Mouse (Mus musculus) lung, embryonic 16.5 days (tissue): ENCODE measurements around the gene Adgrf5. TPM values are rescaled to one million over a fixed set of nuclear protein-coding genes. Genes with fewer than 3 reads are reported as not detected.

ENCODE experiments used
- ATAC-seq: fragments of 200-750 bp; cut with Nextera tagmentation; 2 replicates; pipeline ENCODE4 v1.8.0; 2017; ENCODE audit warnings: low read depth, mild to moderate bottlenecking, moderate library complexity
- H3K27ac ChIP-seq: fragments of 300-500 bp; sonication (generic); 2 replicates; pipeline ENCODE4 v1.5.1; 2014; ENCODE audit warnings: mild to moderate bottlenecking, control low read depth, low read length
- H3K27me3 ChIP-seq: fragments of 300-500 bp; sonication (generic); 2 replicates; pipeline ENCODE4 v1.6.1; 2014; ENCODE audit warnings: low read depth, low read length, mixed read lengths; ENCODE audit not compliant: control insufficient read depth, insufficient read depth
- H3K36me3 ChIP-seq: fragments of 300-500 bp; sonication (generic); 2 replicates; pipeline ENCODE4 v1.6.1; 2014; ENCODE audit warnings: low read length; ENCODE audit not compliant: control insufficient read depth, insufficient read depth
- H3K4me1 ChIP-seq: fragments of 300-500 bp; sonication (generic); replicated peaks from 2 replicates; pipeline ENCODE4 v1.6.1; 2014; ENCODE audit warnings: low read length, mixed read lengths; ENCODE audit not compliant: control insufficient read depth, insufficient read depth
- H3K4me2 ChIP-seq: fragments of 300-500 bp; sonication (generic); 2 replicates; pipeline ENCODE4 v1.6.1; 2014; ENCODE audit warnings: low read depth, low read length, control low read depth
- H3K4me3 ChIP-seq: fragments of 300-500 bp; sonication (generic); 2 replicates; pipeline ENCODE4 v1.5.1; 2014; ENCODE audit warnings: mild to moderate bottlenecking, low read length, control low read depth
- H3K9ac ChIP-seq: fragments of 300-500 bp; sonication (generic); 2 replicates; pipeline ENCODE4 v1.6.1; 2014; ENCODE audit warnings: low read length, control low read depth
- H3K9me3 ChIP-seq: fragments of 300-500 bp; sonication (generic); 2 replicates; pipeline ENCODE4 v1.6.1; 2016; ENCODE audit warnings: low read length; ENCODE audit not compliant: control insufficient read depth
- WGBS: fragments of 180-500 bp; shearing (Covaris S2); extraction: QIAGEN DNeasy Blood & Tissue Kit; methylation state at CpG from one replicate; pipeline ENCODE4 v1.1.7; 2014; 5-methylcytosine and 5-hydroxymethylcytosine counted together
- polyA plus RNA-seq: library from polyadenylated mRNA; unstranded; fragments of >200 nt; fragmentation: Nextera tagmentation; extraction: Ambion mirVana; gene quantifications from 2 replicates; pipeline ENCODE4 v1.2.1, GENCODE M21; 2015

Adgrf5 gene
- polyA plus RNA-seq, 1 experiment from 2014 or later: 34.5 TPM

DNA sequence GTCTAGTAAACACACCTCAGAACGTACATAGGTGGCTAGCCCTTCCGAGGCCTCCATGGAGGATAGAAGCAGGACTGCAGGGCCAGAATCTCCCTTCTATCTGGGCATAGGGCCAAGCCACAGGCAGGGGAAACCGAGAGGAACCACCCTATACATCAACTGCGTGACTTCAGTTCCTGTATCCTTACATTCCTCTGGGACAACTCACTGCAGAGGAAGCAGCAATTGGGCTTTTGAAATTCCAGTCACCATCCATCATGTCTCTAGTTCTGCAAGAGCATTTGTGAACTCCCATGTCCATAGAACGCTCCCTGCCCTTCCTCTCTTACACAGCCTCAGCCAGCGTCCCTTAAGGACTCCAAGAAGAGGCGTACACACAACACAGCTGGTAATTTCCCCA is 47.3 kb downstream of the Adgrf5 start:
- no peaks in the 10 kb centered on the region for H3K27me3 ChIP-seq
- no peaks in the 10 kb centered on the region for H3K36me3 ChIP-seq
- ATAC-seq: peak; percentile 93
- H3K4me1 ChIP-seq: peaks cover 7% of the 10 kb centered on the region; the same call in 1 of the 2 replicates
- H3K27ac ChIP-seq: peak overlapping the region; percentile 41
- H3K4me2 ChIP-seq: no peak overlapping the region
- H3K9ac ChIP-seq: no peak overlapping the region
- no peak overlapping the region for H3K4me3 ChIP-seq
- WGBS: 25% methylated on average over 7 of the region's 7 CpGs
- no peaks in the 10 kb centered on the region for H3K9me3 ChIP-seq

DNA sequence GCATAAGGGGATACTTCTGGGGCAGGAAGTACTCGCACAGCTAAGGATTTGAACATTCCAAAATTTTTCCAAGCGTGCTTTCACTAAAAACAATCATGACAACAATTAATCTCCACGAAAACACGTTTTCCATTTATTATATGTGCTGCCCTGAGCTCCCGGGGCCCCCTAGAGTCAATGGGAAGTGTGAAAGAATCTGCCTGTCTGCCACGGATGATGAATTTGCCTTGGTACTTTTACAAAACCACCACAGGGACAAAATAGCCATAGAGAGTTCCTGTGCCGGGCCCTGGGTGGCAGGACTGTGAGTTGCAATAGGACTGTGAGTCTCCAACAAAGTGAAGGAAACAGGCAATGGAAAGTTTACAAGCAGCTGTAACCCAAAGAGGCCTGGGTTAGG is 52.9 kb downstream of the Adgrf5 start:
- no peak overlapping the region for H3K9ac ChIP-seq
- H3K36me3 ChIP-seq: no peaks in the 10 kb centered on the region
- H3K4me1 ChIP-seq: no peaks in the 10 kb centered on the region
- WGBS: 43% methylated on average over 7 of the region's 7 CpGs
- H3K4me3 ChIP-seq: no peak overlapping the region
- no peak overlapping the region for H3K4me2 ChIP-seq
- no peaks in the 10 kb centered on the region for H3K27me3 ChIP-seq
- no peaks in the 10 kb centered on the region for H3K9me3 ChIP-seq
- ATAC-seq: no peak
- no peak overlapping the region for H3K27ac ChIP-seq

DNA sequence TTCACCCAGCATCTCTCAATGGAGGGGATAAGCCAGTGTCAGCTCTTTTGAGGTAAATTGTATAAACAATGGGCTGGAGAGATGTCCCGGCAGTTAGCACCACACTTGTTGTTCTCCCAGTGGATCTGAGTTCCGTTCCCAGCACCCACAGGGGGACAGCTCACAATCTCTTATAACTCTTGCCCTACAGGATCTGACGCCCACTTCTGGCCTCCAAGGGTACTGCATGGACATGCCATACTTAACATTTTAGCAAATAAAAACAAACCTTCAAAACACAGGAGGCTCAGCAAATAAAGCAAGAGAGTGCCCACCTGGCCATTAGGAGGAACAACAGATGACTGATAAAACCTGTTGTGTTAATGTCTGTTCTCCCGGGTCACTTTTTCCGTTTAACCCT is 59.0 kb downstream of the Adgrf5 start:
- Histone ChIP-seq H3K4me1 (no peaks in the 10 kb centered on the region), H3K4me3 (no peak overlapping the region), H3K9me3 (no peaks in the 10 kb centered on the region), H3K36me3 (peaks cover 8% of the 10 kb centered on the region; the same call in 1 of the 2 replicates), H3K4me2 (no peak overlapping the region), H3K9ac (no peak overlapping the region), H3K27me3 (no peaks in the 10 kb centered on the region), H3K27ac (no peak overlapping the region)
- 71% methylated on average over 5 of the region's 5 CpGs for WGBS
- ATAC-seq: no peak

DNA sequence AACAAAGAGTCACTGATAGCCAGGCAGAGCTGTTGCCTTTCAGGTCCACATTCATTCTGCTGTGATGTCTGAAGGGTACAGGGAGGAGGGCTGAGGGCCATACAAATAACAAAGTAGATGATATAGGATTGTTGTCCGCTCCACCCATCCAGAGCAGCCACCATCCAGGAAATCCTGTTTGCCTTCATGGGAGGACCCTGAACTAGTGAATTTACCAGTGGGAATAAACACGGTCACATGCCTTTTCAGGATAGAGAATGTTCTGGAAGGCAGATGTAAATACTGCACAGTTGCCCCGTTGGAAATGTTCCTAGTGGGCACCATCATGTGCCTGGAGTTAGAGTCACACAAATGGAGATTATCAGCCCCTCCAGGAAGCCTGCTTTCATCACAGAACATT is 60.1 kb downstream of the Adgrf5 start:
- H3K9me3 ChIP-seq: no peaks in the 10 kb centered on the region
- no peaks in the 10 kb centered on the region for H3K4me1 ChIP-seq
- no peak overlapping the region for H3K4me2 ChIP-seq
- H3K27me3 ChIP-seq: no peaks in the 10 kb centered on the region
- no peak overlapping the region for H3K4me3 ChIP-seq
- peak; percentile 71 for ATAC-seq
- WGBS: 59% methylated on average over 3 of the region's 3 CpGs
- H3K36me3 ChIP-seq: peaks cover 8% of the 10 kb centered on the region; the same call in 1 of the 2 replicates
- H3K27ac ChIP-seq: peak overlapping the region; percentile 21; the same call in 1 of the 2 replicates
- no peak overlapping the region for H3K9ac ChIP-seq

DNA sequence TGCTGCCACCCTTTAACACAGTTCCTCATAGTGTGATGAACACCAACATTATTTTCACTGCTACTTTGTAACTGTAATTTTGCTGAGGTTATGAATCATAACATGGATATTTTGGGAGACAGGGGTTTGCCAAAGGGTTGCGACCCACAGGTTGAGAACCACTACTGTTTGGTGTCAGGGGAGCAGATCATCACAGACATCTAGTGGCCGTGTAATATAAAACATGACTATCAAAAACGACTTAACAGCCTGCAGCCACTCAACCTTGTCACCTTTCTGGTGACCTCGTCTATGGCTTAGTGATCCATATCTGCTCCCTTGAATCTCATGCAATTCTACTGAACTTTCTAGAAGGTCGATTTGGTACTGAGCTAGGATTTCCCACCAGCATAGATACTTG is 63.7 kb downstream of the Adgrf5 start:
- ATAC-seq: no peak
- Histone ChIP-seq H3K4me1 (no peaks in the 10 kb centered on the region), H3K9me3 (no peaks in the 10 kb centered on the region), H3K36me3 (peaks cover 11% of the 10 kb centered on the region; the same call in 1 of the 2 replicates), H3K4me3 (no peak overlapping the region), H3K27me3 (no peaks in the 10 kb centered on the region), H3K9ac (no peak overlapping the region), H3K4me2 (no peak overlapping the region), H3K27ac (no peak overlapping the region)
- WGBS: 55% methylated on average over 5 of the region's 5 CpGs

DNA sequence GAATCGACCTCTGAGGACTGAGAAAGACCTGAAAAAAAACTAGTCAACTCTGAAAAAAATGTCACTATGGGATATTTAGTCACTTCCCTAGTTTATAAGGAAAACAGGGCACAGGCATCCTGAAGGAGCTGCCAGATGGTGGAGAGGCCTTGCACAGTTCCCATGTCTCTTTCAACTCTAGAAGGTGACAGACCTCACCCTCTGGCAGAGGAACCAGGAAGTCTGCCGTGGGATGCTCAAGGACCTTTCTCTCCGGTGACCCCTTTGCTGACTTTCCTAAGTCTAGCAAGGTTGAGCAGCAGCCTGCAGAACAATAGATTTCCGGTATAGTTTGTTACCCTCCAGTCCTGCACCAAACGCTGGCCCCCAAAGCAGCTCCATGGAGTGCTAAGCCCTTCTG is 71.4 kb downstream of the Adgrf5 start:
- Histone ChIP-seq H3K4me1 (no peaks in the 10 kb centered on the region), H3K4me2 (no peak overlapping the region), H3K9ac (no peak overlapping the region), H3K27me3 (no peaks in the 10 kb centered on the region), H3K36me3 (peaks cover 6% of the 10 kb centered on the region), H3K9me3 (no peaks in the 10 kb centered on the region), H3K27ac (no peak overlapping the region), H3K4me3 (no peak overlapping the region)
- WGBS: 33% methylated on average over 5 of the region's 5 CpGs
- ATAC-seq: peak; percentile 51

DNA sequence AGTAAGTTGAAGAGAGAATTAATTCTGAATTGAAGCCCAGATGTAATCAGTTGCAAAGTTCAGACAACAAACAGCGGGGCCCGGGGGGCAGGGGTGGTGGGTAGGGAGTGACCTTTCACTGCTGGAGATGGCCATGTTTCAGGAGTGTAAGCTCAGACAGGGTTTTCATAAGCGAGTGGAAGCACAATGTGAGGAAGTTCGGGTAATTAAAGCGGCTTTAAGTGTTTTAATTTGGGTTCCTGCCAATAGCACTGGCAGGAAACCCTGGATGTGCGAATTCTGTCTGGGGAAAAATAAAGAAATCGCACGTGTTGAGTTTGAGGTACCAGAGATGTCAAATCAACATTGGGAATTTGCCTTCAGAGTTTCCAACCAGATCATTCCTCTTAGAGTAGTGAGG is 74.2 kb downstream of the Adgrf5 start:
- Histone ChIP-seq H3K27ac (no peak overlapping the region), H3K27me3 (no peaks in the 10 kb centered on the region), H3K4me2 (no peak overlapping the region), H3K36me3 (peaks cover 5% of the 10 kb centered on the region; the same call in 1 of the 2 replicates), H3K9me3 (no peaks in the 10 kb centered on the region), H3K9ac (no peak overlapping the region), H3K4me1 (no peaks in the 10 kb centered on the region), H3K4me3 (no peak overlapping the region)
- ATAC-seq: peak; percentile 57; the same call in 1 of the 2 replicates
- WGBS: 70% methylated on average over 8 of the region's 8 CpGs

DNA sequence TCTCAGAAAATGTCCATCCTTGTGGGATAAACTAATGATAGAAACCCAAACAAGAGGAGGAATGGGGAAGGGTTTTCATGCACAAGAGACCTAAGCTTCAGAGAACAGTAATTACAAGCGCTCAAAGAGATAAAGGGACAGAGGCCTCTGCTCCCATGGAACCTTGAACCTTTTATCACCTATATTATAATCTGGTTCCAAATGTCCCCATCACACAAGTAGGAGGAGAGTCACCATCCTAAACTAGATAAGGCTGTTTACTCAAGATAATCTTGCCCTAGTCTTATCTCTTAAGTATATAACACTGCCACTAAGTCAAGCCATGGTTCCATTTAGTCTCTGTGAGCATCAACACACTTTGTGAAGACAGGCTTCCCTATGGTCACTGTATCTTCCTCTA is 91.0 kb downstream of the Adgrf5 start:
- no peaks in the 10 kb centered on the region for H3K9me3 ChIP-seq
- H3K4me2 ChIP-seq: no peak overlapping the region
- no peak for ATAC-seq
- no peak overlapping the region for H3K4me3 ChIP-seq
- H3K9ac ChIP-seq: no peak overlapping the region
- 61% methylated on average over 1 of the region's 1 CpGs for WGBS
- H3K27ac ChIP-seq: no peak overlapping the region
- H3K4me1 ChIP-seq: no peaks in the 10 kb centered on the region
- H3K27me3 ChIP-seq: no peaks in the 10 kb centered on the region
- peaks cover 15% of the 10 kb centered on the region for H3K36me3 ChIP-seq

DNA sequence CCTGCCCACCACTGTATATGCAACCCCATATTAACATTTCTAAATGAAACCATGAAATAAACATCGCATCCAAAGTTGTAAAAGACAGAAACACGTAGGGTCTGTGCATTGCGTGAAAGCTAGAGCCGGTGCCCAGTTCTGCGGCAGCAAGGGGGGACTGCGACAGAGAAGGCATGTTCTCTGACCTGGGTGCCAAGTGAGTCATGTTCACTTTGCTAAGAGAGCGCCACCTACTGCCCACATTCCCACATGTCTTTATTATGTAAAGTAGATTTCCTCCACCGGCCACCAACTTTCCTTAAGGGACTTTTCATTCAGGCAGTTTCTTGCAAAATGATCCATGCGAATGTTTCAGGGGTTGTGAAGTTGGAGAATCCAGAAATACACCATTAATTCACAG is 98.3 kb downstream of the Adgrf5 start:
- H3K9me3 ChIP-seq: no peaks in the 10 kb centered on the region
- no peak overlapping the region for H3K9ac ChIP-seq
- ATAC-seq: peak; percentile 48; the same call in 1 of the 2 replicates
- no peaks in the 10 kb centered on the region for H3K27me3 ChIP-seq
- H3K4me3 ChIP-seq: no peak overlapping the region
- H3K36me3 ChIP-seq: 0 out of 2 replicates have a peak, but pooled peaks cover 3% of the 10 kb centered on the region
- 8% methylated on average over 9 of the region's 9 CpGs for WGBS
- H3K27ac ChIP-seq: no peak overlapping the region
- H3K4me1 ChIP-seq: peaks cover 10% of the 10 kb centered on the region; the same call in 1 of the 2 replicates
- no peak overlapping the region for H3K4me2 ChIP-seq
